Mouse (Mus musculus) brain, embryonic 14.5 days (tissue): Measurements from ENCODE around the gene Glo1.

Experiments used
- CTCF ChIP-seq: fragments of 200-500 bp; IDR thresholded peaks from 2 replicates; pipeline ENCODE4 v1.5.1; 2012; ENCODE audit warnings: inconsistent platforms, mild to moderate bottlenecking, moderate library complexity, borderline replicate concordance; ENCODE audit not compliant: insufficient read depth, insufficient read length; ENCODE audit errors: extremely low read depth
- POLR2A ChIP-seq: fragments of 200-500 bp; IDR thresholded peaks from 2 replicates; pipeline ENCODE4 v1.6.1; 2012; ENCODE audit warnings: mild to moderate bottlenecking, inconsistent platforms, borderline replicate concordance; ENCODE audit not compliant: poor library complexity, insufficient read depth, insufficient read length, severe bottlenecking; ENCODE audit errors: extremely low read depth

GRCm38 (mm10) chr17:30594407-30594806, 32.3 kb downstream of the Glo1 start:
- TF ChIP-seq CTCF: no peak
- TF ChIP-seq POLR2A: no peak
